Mouse (Mus musculus) monocyte, adult 2 months (primary cell): ENCODE data around the gene Ccne1.

Experiments used
- DNase-seq, 2 experiments: peaks; one replicate each; pipeline ENCODE4 v3.0.0; 2022; ENCODE audit warnings: low spot score in 2 of 2, low read depth in 1 of 2

Gene Ccne1

GRCm38 (mm10) chr7:38054246-38054645 is 53.1 kb downstream of the Ccne1 start:
- DNase-seq, result no peak
